Mouse (Mus musculus) heart, embryonic 14.5 days (tissue): ENCODE results near the gene Gigyf1. TPM values are rescaled to one million over a fixed set of nuclear protein-coding genes. Genes with fewer than 3 reads are reported as not detected.
A peak's percentile ranks its signal among the peaks of the same experiment; 100 is the strongest.

Experiments used
- ATAC-seq: fragments of 200-750 bp; cut with Nextera tagmentation; 2 replicates; pipeline ENCODE4 v1.8.0; 2017; ENCODE audit warnings: low read depth, moderate TSS enrichment; ENCODE audit not compliant: insufficient number of reproducible peaks, insufficient read depth, low FRiP score
- H3K27ac ChIP-seq, 2 experiments: fragments of 200-500 bp in 1 of 2; fragments of 300-500 bp in 1 of 2; sonication (generic) in 1 of 2; replicated peaks in 1 of 2; 2 replicates each; pipeline ENCODE4 v1.5.1; 2012 to 2014; ENCODE audit warnings: low read depth in 2 of 2, low read length in 2 of 2, control low read depth in 1 of 2, mild to moderate bottlenecking in 1 of 2, mixed read lengths in 1 of 2; ENCODE audit not compliant: control insufficient read depth in 1 of 2, insufficient read depth in 1 of 2
- H3K27me3 ChIP-seq: fragments of 300-500 bp; sonication (generic); 2 replicates; pipeline ENCODE4 v1.6.1; 2014; ENCODE audit warnings: mild to moderate bottlenecking, low read length, control low read depth; ENCODE audit not compliant: control insufficient read depth, insufficient read depth
- H3K36me3 ChIP-seq: fragments of 300-500 bp; sonication (generic); 2 replicates; pipeline ENCODE4 v1.6.1; 2014; ENCODE audit warnings: mild to moderate bottlenecking, control low read depth, low read length, mixed read lengths; ENCODE audit not compliant: control insufficient read depth, insufficient read depth
- H3K4me1 ChIP-seq, 2 experiments: fragments of 200-500 bp in 1 of 2; fragments of 300-500 bp in 1 of 2; sonication (generic) in 1 of 2; 2 replicates each; pipeline ENCODE4 v1.6.1; 2012 to 2014; ENCODE audit warnings: low read length in 2 of 2, control low read depth in 1 of 2, mixed read lengths in 1 of 2; ENCODE audit not compliant: control insufficient read depth in 2 of 2, insufficient read depth in 2 of 2
- H3K4me2 ChIP-seq: fragments of 300-500 bp; sonication (generic); 2 replicates; pipeline ENCODE4 v1.6.1; 2014; ENCODE audit warnings: mild to moderate bottlenecking, low read length
- H3K4me3 ChIP-seq, 2 experiments: fragments of 200-500 bp in 1 of 2; fragments of 300-500 bp in 1 of 2; sonication (generic) in 1 of 2; 2 replicates each; pipeline ENCODE4 v1.5.1; 2012 to 2014; ENCODE audit warnings: low read length in 2 of 2, mild to moderate bottlenecking in 2 of 2, control low read depth in 1 of 2, low read depth in 1 of 2, moderate library complexity in 1 of 2; ENCODE audit not compliant: control insufficient read depth in 1 of 2, insufficient read depth in 1 of 2
- H3K9ac ChIP-seq: fragments of 300-500 bp; sonication (generic); 2 replicates; pipeline ENCODE4 v1.6.1; 2014; ENCODE audit warnings: mild to moderate bottlenecking, low read length
- H3K9me3 ChIP-seq: fragments of 300-500 bp; sonication (generic); 2 replicates; pipeline ENCODE4 v1.6.1; 2016; ENCODE audit warnings: low read length, control low read depth; ENCODE audit not compliant: control insufficient read depth
- WGBS: fragments of 180-500 bp; shearing (Covaris S2); extraction: QIAGEN DNeasy Blood & Tissue Kit; methylation state at CpG from one replicate; pipeline ENCODE4 v1.1.7; 2014; 5-methylcytosine and 5-hydroxymethylcytosine counted together
- polyA plus RNA-seq: library from polyadenylated mRNA; unstranded; fragments of >200 nt; fragmentation: Nextera tagmentation; extraction: Ambion mirVana; gene quantifications from 2 replicates; pipeline ENCODE4 v1.2.1, GENCODE M21; 2014

Gene Gigyf1
- polyA plus RNA-seq, 1 experiment from 2014 or later = 9.6 TPM

DNA sequence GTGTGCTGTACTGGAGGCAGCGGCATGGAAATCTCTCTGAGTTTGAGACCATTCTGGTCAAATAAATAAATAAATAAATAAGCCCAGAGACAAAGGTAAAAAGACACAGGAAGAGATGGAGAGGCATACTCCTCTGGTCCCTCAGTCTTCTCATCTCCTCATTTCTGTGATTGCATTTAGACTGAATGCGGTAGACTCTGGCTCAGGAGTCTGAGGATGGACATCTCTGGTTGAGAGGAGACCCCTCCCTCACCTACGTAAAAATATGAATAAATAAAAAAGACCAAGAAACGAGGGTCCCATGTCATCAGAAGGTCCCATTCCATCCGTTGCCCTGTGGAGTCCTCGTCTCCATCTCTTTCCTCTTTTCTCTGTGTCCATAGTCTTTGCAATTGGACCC is 34.7 kb downstream of the Gigyf1 start:
- ATAC-seq = no peak
- no peak overlapping the region for H3K4me3 ChIP-seq
- peaks cover 23% of the 10 kb centered on the region for H3K27me3 ChIP-seq
- WGBS = 26% methylated on average over 6 of the region's 6 CpGs
- H3K27ac ChIP-seq = no peak overlapping the region
- peak overlapping the region; percentile 28 for H3K4me2 ChIP-seq
- H3K36me3 ChIP-seq = no peaks in the 10 kb centered on the region
- H3K9ac ChIP-seq = no peak overlapping the region
- H3K9me3 ChIP-seq = 0 out of 2 replicates have a peak, but pooled peaks cover 4% of the 10 kb centered on the region
- no peaks in the 10 kb centered on the region; a peak in 1 of 4 replicates for H3K4me1 ChIP-seq

DNA sequence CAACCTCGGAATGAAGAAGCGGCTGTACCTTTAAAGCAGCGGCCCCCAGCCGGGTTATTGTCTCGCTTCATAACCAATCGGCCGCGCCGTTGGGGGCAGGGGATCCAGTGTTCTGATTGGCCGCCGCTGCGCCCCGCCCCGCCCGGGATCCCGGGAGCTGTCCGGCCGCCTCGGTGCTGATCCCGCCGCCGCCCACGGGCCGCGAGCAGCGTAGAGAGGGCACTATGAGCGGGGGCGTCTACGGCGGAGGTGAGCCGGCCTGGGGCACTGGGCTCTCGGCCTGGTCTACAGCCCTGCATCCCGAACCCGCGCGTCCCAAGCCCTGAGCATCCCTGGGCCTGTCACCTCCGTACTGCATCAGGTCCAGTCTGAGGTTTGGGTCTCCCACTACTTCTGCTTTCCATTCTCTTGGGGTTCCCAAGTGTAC is 35.1 kb downstream of the Gigyf1 start, which contains the start of gene Actl6b:
Gene Actl6b (plus strand): TSS at position 107 of the 427 bp plus-strand sequence.
- no peaks in the 10 kb centered on the region for H3K36me3 ChIP-seq
- H3K27ac ChIP-seq = no peak within 1 kb of the TSS
- 0 out of 2 replicates have a peak, but pooled peaks cover 4% of the 10 kb centered on the region for H3K9me3 ChIP-seq
- peak within 1 kb of the TSS; percentile 28 for H3K4me2 ChIP-seq
- 1% methylated on average over 37 of the region's 37 CpGs for WGBS
- H3K4me3 ChIP-seq = no peak within 1 kb of the TSS
- ATAC-seq = peak; percentile 59; the same call in 1 of the 2 replicates
- peaks cover 23% of the 10 kb centered on the region for H3K27me3 ChIP-seq
- no peak within 1 kb of the TSS for H3K9ac ChIP-seq
- no peaks in the 10 kb centered on the region; a peak in 1 of 4 replicates for H3K4me1 ChIP-seq

DNA sequence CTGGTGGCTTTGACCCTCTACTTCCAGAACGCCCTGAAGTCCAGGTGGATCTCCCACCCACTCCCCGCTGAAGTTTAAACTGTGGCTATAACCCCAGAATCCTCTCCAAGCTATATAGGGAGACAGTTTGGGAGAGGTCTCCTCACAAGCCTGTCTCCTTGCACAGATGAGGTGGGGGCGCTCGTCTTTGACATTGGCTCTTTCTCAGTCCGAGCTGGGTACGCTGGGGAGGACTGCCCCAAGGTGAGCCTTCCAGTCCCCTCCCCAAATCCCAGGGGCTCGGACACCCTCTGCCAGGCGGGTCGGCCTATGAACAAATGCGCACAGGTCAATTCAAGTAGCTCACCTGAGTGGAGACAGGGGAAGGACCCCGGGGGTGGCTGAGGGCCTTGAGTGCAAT is 35.5 kb downstream of the Gigyf1 start:
- WGBS = 43% methylated on average over 11 of the region's 11 CpGs
- no peak overlapping the region for H3K27ac ChIP-seq
- H3K27me3 ChIP-seq = peaks cover 23% of the 10 kb centered on the region
- ATAC-seq = no peak
- H3K4me1 ChIP-seq = no peaks in the 10 kb centered on the region; a peak in 1 of 4 replicates
- H3K36me3 ChIP-seq = no peaks in the 10 kb centered on the region
- no peak overlapping the region for H3K4me2 ChIP-seq
- H3K9me3 ChIP-seq = 0 out of 2 replicates have a peak, but pooled peaks cover 4% of the 10 kb centered on the region
- H3K9ac ChIP-seq = no peak overlapping the region
- no peak overlapping the region for H3K4me3 ChIP-seq

DNA sequence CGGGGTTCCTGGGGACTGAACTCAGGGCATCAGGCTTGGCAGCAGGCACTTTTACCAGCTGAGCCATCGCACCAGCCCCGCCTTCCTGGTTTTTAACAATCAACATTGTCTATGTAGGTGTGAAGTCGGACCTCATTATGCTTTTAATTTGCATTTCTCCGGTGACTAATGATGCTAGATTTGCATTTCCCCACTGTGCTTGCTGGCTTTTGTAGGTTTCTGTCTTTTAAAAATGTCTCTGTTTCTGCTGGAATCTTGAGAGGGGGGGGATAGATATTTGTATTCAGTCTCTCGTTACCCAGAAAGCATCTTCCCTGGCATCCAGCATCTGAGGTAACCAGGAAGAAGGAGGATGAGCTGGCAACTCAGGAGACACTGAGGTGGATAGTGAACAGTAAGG is 43.2 kb downstream of the Gigyf1 start:
- H3K9ac ChIP-seq = no peak overlapping the region
- no peak for ATAC-seq
- peaks cover 7% of the 10 kb centered on the region; the same call in 1 of the 2 replicates for H3K27me3 ChIP-seq
- WGBS = 59% methylated on average over 6 of the region's 6 CpGs
- H3K9me3 ChIP-seq = no peaks in the 10 kb centered on the region
- no peak overlapping the region for H3K4me3 ChIP-seq
- no peak overlapping the region for H3K4me2 ChIP-seq
- H3K27ac ChIP-seq = no peak overlapping the region
- no peaks in the 10 kb centered on the region for H3K36me3 ChIP-seq
- no peaks in the 10 kb centered on the region for H3K4me1 ChIP-seq

DNA sequence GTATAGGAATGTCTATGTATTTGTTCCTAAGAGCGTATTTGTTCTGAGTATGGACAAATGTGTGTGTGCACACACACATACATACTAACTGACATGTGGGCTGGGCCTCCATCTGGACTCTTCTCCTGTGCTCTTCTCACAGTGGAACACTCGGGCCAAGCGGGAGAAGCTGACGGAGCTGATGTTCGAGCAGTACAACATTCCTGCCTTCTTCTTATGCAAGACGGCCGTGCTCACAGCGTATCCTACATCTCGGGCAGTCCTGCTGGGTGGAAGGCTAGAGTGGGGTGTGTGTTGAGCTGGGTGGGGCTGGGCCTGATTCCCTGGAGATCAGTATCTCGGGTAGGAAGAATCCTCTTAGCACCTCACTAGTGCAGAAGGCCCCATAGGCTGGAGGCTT is 44.6 kb downstream of the Gigyf1 start:
- H3K27ac ChIP-seq = no peak overlapping the region
- 55% methylated on average over 10 of the region's 10 CpGs for WGBS
- H3K36me3 ChIP-seq = no peaks in the 10 kb centered on the region
- H3K4me2 ChIP-seq = no peak overlapping the region
- H3K27me3 ChIP-seq = peaks cover 7% of the 10 kb centered on the region; the same call in 1 of the 2 replicates
- H3K9me3 ChIP-seq = no peaks in the 10 kb centered on the region
- no peaks in the 10 kb centered on the region for H3K4me1 ChIP-seq
- H3K9ac ChIP-seq = no peak overlapping the region
- no peak overlapping the region for H3K4me3 ChIP-seq
- ATAC-seq = no peak

DNA sequence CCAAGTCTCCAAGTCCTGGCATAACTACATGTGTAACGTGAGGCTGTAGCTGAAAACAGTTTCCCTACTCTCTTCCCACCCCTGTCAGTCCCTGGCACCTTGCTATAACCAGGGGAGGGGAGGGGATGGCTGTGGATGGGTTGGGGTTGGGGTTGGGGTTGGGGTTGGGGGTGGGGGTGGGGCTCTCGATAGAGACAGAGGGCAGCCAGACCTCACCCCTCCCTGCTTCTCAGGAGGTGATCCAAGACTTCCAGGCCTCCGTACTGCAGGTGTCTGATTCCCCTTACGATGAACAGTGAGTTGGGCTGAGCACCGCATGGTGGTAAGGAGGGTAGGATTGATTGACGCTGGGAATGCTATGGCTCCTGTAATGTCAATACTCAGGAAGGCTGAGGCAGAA is 47.4 kb downstream of the Gigyf1 start:
- WGBS = 76% methylated on average over 6 of the region's 6 CpGs
- H3K9me3 ChIP-seq = no peaks in the 10 kb centered on the region
- H3K4me1 ChIP-seq = no peaks in the 10 kb centered on the region
- H3K27me3 ChIP-seq = no peaks in the 10 kb centered on the region
- H3K4me3 ChIP-seq = no peak overlapping the region
- H3K9ac ChIP-seq = no peak overlapping the region
- H3K36me3 ChIP-seq = no peaks in the 10 kb centered on the region
- H3K27ac ChIP-seq = no peak overlapping the region
- no peak overlapping the region for H3K4me2 ChIP-seq
- ATAC-seq = no peak

DNA sequence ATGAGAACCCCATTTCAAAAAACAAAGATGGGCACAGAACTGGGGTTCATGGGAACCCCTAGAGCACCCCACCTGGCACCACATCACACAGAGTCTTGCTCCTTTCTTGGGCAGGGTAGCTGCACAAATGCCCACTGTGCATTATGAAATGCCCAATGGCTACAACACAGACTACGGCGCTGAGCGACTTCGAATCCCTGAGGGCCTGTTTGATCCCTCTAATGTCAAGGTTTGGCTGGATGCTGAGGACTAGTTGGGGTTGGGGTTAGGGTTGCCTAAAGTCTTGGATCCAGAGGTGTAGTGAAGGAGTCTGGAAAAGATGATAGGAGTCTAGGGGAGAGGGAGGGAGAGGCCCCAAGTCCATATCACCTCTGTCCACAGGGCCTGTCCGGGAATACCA is 48.1 kb downstream of the Gigyf1 start:
- H3K27ac ChIP-seq = no peak overlapping the region
- H3K4me3 ChIP-seq = no peak overlapping the region
- WGBS = 91% methylated on average over 5 of the region's 5 CpGs
- H3K9me3 ChIP-seq = no peaks in the 10 kb centered on the region
- H3K36me3 ChIP-seq = no peaks in the 10 kb centered on the region
- H3K9ac ChIP-seq = no peak overlapping the region
- no peaks in the 10 kb centered on the region for H3K27me3 ChIP-seq
- H3K4me2 ChIP-seq = no peak overlapping the region
- ATAC-seq = no peak
- no peaks in the 10 kb centered on the region for H3K4me1 ChIP-seq

DNA sequence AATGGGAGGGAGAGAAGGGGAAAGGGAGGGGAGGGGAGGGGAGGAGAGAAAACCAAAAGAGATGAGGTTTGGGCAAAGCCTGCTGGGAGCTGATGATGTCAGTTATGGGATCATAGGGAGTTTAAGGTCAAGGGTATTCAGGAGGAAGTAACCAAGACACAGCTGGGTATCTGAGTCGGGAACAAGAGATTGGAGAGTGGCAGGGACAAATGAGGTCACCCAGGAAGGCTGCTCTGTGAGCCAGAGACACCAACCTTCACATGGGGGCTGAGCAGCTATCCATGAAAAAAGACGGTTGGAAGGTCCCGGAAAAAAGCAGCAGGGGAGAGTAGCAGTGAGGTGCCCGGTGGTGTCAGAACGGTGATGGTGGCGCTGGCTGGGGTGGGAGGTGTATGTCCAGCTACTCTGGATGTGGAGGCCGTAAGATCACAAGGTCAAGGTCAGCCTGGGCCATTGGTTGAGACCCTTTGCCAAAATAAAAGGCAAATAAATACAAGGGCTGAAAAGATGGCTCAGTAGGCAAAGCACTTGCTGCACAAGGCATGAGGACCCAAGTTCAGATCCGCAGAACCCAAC is 50.0 kb downstream of the Gigyf1 start:
- no peak for ATAC-seq
- H3K9me3 ChIP-seq = no peaks in the 10 kb centered on the region
- 74% methylated on average over 8 of the region's 8 CpGs for WGBS
- H3K4me3 ChIP-seq = no peak overlapping the region
- H3K4me2 ChIP-seq = no peak overlapping the region
- no peaks in the 10 kb centered on the region for H3K27me3 ChIP-seq
- no peaks in the 10 kb centered on the region for H3K4me1 ChIP-seq
- no peak overlapping the region for H3K27ac ChIP-seq
- H3K9ac ChIP-seq = no peak overlapping the region
- H3K36me3 ChIP-seq = no peaks in the 10 kb centered on the region
